Mouse (Mus musculus): ENCODE data around the gene Sema3a. TPM values are rescaled to one million over a fixed set of nuclear protein-coding genes. Genes with fewer than 3 reads are reported as not detected.

Gene Sema3a
- polyA plus RNA-seq, 1 experiment from 2014 or later, result 2.0 TPM

- no peak overlapping the region for H3K9ac ChIP-seq
- ATAC-seq (ENCODE audit: low read depth) (no peak), DNase-seq (no peak)
- WGBS (ENCODE audit: insufficient replicate concordance), result 55% methylated on average over 5 of the region's 5 CpGs
- no peaks in the 10 kb centered on the region for H3K4me1 ChIP-seq (replicated peaks)
- H3K27me3 ChIP-seq, result no peaks in the 10 kb centered on the region
- H3K9me3 ChIP-seq (replicated peaks), result no peaks in the 10 kb centered on the region
- no peak overlapping the region for H3K4me2 ChIP-seq
- no peaks in the 10 kb centered on the region for H3K36me3 ChIP-seq
- no peak overlapping the region for H3K4me3 ChIP-seq (replicated peaks)
- no peak overlapping the region for H3K27ac ChIP-seq
Measured at GRCm38 (mm10) chr5:13157761-13158612, 32.8 kb downstream of the Sema3a start.

- Histone ChIP-seq H3K27ac (no peak overlapping the region), H3K36me3 (no peaks in the 10 kb centered on the region), H3K4me2 (no peak overlapping the region), H3K9me3 (replicated peaks) (no peaks in the 10 kb centered on the region), H3K4me3 (replicated peaks) (no peak overlapping the region), H3K4me1 (replicated peaks) (no peaks in the 10 kb centered on the region), H3K27me3 (no peaks in the 10 kb centered on the region), H3K9ac (no peak overlapping the region)
- WGBS (ENCODE audit: insufficient replicate concordance), result 55% methylated on average over 2 of the region's 2 CpGs
- ATAC-seq (ENCODE audit: low read depth) (no peak), DNase-seq (no peak)
Measured at GRCm38 (mm10) chr5:13182186-13182585, 57.0 kb downstream of the Sema3a start.

GRCm38 (mm10) chr5:13197886-13198285 is 72.7 kb downstream of the Sema3a start:
- Histone ChIP-seq H3K9ac (no peak overlapping the region), H3K9me3 (replicated peaks) (no peaks in the 10 kb centered on the region), H3K4me1 (replicated peaks) (no peaks in the 10 kb centered on the region), H3K27me3 (no peaks in the 10 kb centered on the region), H3K27ac (no peak overlapping the region), H3K36me3 (no peaks in the 10 kb centered on the region), H3K4me2 (no peak overlapping the region), H3K4me3 (replicated peaks) (no peak overlapping the region)
- DNase-seq, result no peak
- no peak for ATAC-seq (ENCODE audit: low read depth)
- WGBS (ENCODE audit: insufficient replicate concordance), result 39% methylated on average over 3 of the region's 3 CpGs

- Histone ChIP-seq H3K27me3 (no peaks in the 10 kb centered on the region), H3K4me1 (replicated peaks) (no peaks in the 10 kb centered on the region), H3K9ac (no peak overlapping the region), H3K4me3 (replicated peaks) (no peak overlapping the region), H3K4me2 (no peak overlapping the region), H3K36me3 (no peaks in the 10 kb centered on the region), H3K27ac (no peak overlapping the region), H3K9me3 (replicated peaks) (no peaks in the 10 kb centered on the region)
- no peak for DNase-seq
- 77% methylated on average over 6 of the region's 6 CpGs for WGBS (ENCODE audit: insufficient replicate concordance)
- ATAC-seq (ENCODE audit: low read depth), result no peak
Measured at GRCm38 (mm10) chr5:13199709-13200108, 74.5 kb downstream of the Sema3a start.

GRCm38 (mm10) chr5:13255353-13255752 is 130.1 kb downstream of the Sema3a start:
- 57% methylated on average over 3 of the region's 3 CpGs for WGBS (ENCODE audit: insufficient replicate concordance)
- no peak for DNase-seq
- H3K9me3 ChIP-seq (replicated peaks), result no peaks in the 10 kb centered on the region
- no peaks in the 10 kb centered on the region for H3K27me3 ChIP-seq
- H3K9ac ChIP-seq, result no peak overlapping the region
- H3K4me3 ChIP-seq (replicated peaks), result no peak overlapping the region
- H3K4me1 ChIP-seq (replicated peaks), result no peaks in the 10 kb centered on the region
- H3K27ac ChIP-seq, result no peak overlapping the region
- H3K4me2 ChIP-seq, result no peak overlapping the region
- H3K36me3 ChIP-seq, result no peaks in the 10 kb centered on the region
- no peak for ATAC-seq (ENCODE audit: low read depth)

GRCm38 (mm10) chr5:13256321-13256720 is 131.1 kb downstream of the Sema3a start:
- 33% methylated on average over 1 of the region's 1 CpGs for WGBS (ENCODE audit: insufficient replicate concordance)
- H3K4me2 ChIP-seq, result no peak overlapping the region
- DNase-seq (no peak), ATAC-seq (ENCODE audit: low read depth) (no peak)
- H3K4me3 ChIP-seq (replicated peaks), result no peak overlapping the region
- no peak overlapping the region for H3K9ac ChIP-seq
- H3K36me3 ChIP-seq, result no peaks in the 10 kb centered on the region
- no peak overlapping the region for H3K27ac ChIP-seq
- no peaks in the 10 kb centered on the region for H3K27me3 ChIP-seq
- H3K4me1 ChIP-seq (replicated peaks), result no peaks in the 10 kb centered on the region
- H3K9me3 ChIP-seq (replicated peaks), result no peaks in the 10 kb centered on the region

- DNase-seq, result no peak
- Histone ChIP-seq H3K4me2 (no peak overlapping the region), H3K36me3 (no peaks in the 10 kb centered on the region), H3K27ac (no peak overlapping the region), H3K4me1 (replicated peaks) (no peaks in the 10 kb centered on the region), H3K9ac (no peak overlapping the region), H3K9me3 (replicated peaks) (no peaks in the 10 kb centered on the region), H3K27me3 (no peaks in the 10 kb centered on the region), H3K4me3 (replicated peaks) (no peak overlapping the region)
- ATAC-seq (ENCODE audit: low read depth), result no peak
- WGBS (ENCODE audit: insufficient replicate concordance), result 60% methylated on average over 2 of the region's 2 CpGs
Measured at GRCm38 (mm10) chr5:13263087-13263486, 137.9 kb downstream of the Sema3a start.

- H3K4me3 ChIP-seq (replicated peaks), result no peak overlapping the region
- no peak overlapping the region for H3K9ac ChIP-seq
- no peak for ATAC-seq (ENCODE audit: low read depth)
- H3K27me3 ChIP-seq, result no peaks in the 10 kb centered on the region
- H3K36me3 ChIP-seq, result no peaks in the 10 kb centered on the region
- no peaks in the 10 kb centered on the region for H3K9me3 ChIP-seq (replicated peaks)
- no peak overlapping the region for H3K27ac ChIP-seq
- H3K4me2 ChIP-seq, result no peak overlapping the region
- DNase-seq, result no peak
- no peaks in the 10 kb centered on the region for H3K4me1 ChIP-seq (replicated peaks)
- 52% methylated on average over 3 of the region's 3 CpGs for WGBS (ENCODE audit: insufficient replicate concordance)
Measured at GRCm38 (mm10) chr5:13263539-13263938, 138.3 kb downstream of the Sema3a start.

- ATAC-seq (ENCODE audit: low read depth) (no peak), DNase-seq (no peak)
- H3K36me3 ChIP-seq, result no peaks in the 10 kb centered on the region
- 78% methylated on average over 4 of the region's 4 CpGs for WGBS (ENCODE audit: insufficient replicate concordance)
- no peak overlapping the region for H3K4me3 ChIP-seq (replicated peaks)
- H3K27ac ChIP-seq, result no peak overlapping the region
- no peak overlapping the region for H3K9ac ChIP-seq
- H3K4me1 ChIP-seq (replicated peaks), result no peaks in the 10 kb centered on the region
- no peaks in the 10 kb centered on the region for H3K27me3 ChIP-seq
- H3K4me2 ChIP-seq, result no peak overlapping the region
- no peaks in the 10 kb centered on the region for H3K9me3 ChIP-seq (replicated peaks)
Measured at GRCm38 (mm10) chr5:13312667-13313066, 187.5 kb downstream of the Sema3a start.

GRCm38 (mm10) chr5:13313977-13314376 is 188.8 kb downstream of the Sema3a start:
- no peak overlapping the region for H3K9ac ChIP-seq
- DNase-seq (no peak), ATAC-seq (ENCODE audit: low read depth) (no peak)
- H3K9me3 ChIP-seq (replicated peaks), result no peaks in the 10 kb centered on the region
- H3K4me1 ChIP-seq (replicated peaks), result no peaks in the 10 kb centered on the region
- H3K27ac ChIP-seq, result no peak overlapping the region
- no peaks in the 10 kb centered on the region for H3K36me3 ChIP-seq
- H3K4me3 ChIP-seq (replicated peaks), result no peak overlapping the region
- H3K4me2 ChIP-seq, result no peak overlapping the region
- 61% methylated on average over 6 of the region's 6 CpGs for WGBS (ENCODE audit: insufficient replicate concordance)
- H3K27me3 ChIP-seq, result no peaks in the 10 kb centered on the region

GRCm38 (mm10) chr5:13318728-13319429 is 193.7 kb downstream of the Sema3a start:
- WGBS (ENCODE audit: insufficient replicate concordance), result 53% methylated on average over 5 of the region's 5 CpGs
- no peak overlapping the region for H3K9ac ChIP-seq
- DNase-seq (no peak), ATAC-seq (ENCODE audit: low read depth) (no peak)
- H3K4me1 ChIP-seq (replicated peaks), result no peaks in the 10 kb centered on the region
- no peak overlapping the region for H3K4me3 ChIP-seq (replicated peaks)
- H3K27ac ChIP-seq, result no peak overlapping the region
- H3K9me3 ChIP-seq (replicated peaks), result no peaks in the 10 kb centered on the region
- H3K36me3 ChIP-seq, result no peaks in the 10 kb centered on the region
- no peaks in the 10 kb centered on the region for H3K27me3 ChIP-seq
- no peak overlapping the region for H3K4me2 ChIP-seq

GRCm38 (mm10) chr5:13320138-13320537 is 194.9 kb downstream of the Sema3a start:
- Histone ChIP-seq H3K4me2 (no peak overlapping the region), H3K27me3 (no peaks in the 10 kb centered on the region), H3K9me3 (replicated peaks) (no peaks in the 10 kb centered on the region), H3K27ac (no peak overlapping the region), H3K36me3 (no peaks in the 10 kb centered on the region), H3K9ac (no peak overlapping the region), H3K4me1 (replicated peaks) (no peaks in the 10 kb centered on the region), H3K4me3 (replicated peaks) (no peak overlapping the region)
- WGBS (ENCODE audit: insufficient replicate concordance), result 60% methylated on average over 3 of the region's 3 CpGs
- ATAC-seq (ENCODE audit: low read depth), result no peak
- DNase-seq, result no peak
